Mouse (Mus musculus) MEL-GATA-1-ER (cell line): ENCODE results near the gene 2410002F23Rik.
A peak's percentile ranks its signal among the peaks of the same experiment; 100 is the strongest.
"Not testable (repeated sequence)": the region's sequence is repeated elsewhere in the genome, so short reads cannot be mapped to it uniquely, and the experiment has no call there.

Experiments used
- DNase-seq: peaks from one replicate; pipeline ENCODE4 v3.0.0-alpha.2; 2012; ENCODE audit warnings: low read depth; ENCODE audit errors: extremely low read depth

Gene 2410002F23Rik

DNA sequence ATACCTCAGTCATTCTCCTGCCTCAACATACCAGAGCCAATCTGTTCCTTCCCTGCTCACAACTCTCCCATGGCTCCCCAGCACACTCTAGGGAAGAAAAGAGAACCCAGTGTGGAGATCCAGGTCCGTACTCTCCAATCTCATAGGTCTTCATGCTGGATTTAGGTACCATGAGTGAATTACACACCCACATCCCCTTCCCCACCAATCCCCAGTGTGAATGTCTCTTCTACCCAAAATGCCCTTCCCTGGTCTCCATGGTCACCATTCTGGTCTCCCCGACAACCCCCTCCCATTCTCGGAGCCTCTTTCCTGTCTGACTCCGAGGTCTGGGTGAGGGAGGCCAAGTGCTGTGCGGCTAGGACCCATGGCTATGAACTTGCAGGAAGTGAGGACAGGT is 14.6 kb downstream of the 2410002F23Rik start, which contains the start of gene Gm15517:
TSS of gene Gm15517 (plus strand) at position 301 of the 400 bp plus-strand sequence.
- DNase-seq: no peak

DNA sequence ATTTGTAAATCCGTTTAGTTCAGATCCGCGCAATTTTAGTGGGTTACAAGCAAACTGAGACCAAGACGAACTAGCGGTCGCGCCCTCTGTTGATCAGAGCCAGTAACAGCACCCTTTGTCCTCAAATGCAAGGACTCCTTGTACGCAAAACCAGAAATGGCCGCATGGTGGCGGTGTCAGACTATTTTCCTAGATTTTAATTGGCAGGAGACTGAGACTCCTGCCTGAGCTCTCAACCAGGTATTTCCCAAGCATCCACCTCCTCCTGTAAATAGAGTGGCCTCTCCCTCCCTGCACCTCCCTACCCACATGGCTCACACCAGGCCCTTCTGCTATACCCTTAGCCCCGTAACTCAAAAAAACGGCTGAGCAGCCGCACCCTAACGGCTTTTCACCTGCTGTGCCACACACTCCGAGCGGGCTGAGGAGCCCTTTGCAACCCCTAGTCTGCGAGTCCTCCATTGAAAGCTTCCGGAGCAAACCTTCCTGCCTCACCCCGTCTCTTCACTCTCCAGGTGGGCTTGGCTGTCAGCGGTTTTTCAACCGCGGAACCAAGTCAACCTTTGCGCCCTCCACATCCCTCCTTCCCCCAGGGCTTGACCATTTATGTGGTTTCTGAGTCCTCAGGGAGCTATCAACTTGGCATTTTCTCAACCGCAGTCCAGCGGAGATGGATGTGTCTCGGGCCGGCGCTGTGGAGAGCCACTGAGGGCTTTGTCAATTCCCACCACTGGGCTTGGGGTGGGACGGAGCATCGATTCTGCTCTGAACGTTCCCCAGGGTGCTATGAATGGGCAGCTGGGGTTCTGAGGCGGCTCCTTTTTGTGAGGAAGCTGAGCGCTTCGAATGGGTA is 16.5 kb downstream of the 2410002F23Rik start:
- DNase-seq: peak; percentile 53

DNA sequence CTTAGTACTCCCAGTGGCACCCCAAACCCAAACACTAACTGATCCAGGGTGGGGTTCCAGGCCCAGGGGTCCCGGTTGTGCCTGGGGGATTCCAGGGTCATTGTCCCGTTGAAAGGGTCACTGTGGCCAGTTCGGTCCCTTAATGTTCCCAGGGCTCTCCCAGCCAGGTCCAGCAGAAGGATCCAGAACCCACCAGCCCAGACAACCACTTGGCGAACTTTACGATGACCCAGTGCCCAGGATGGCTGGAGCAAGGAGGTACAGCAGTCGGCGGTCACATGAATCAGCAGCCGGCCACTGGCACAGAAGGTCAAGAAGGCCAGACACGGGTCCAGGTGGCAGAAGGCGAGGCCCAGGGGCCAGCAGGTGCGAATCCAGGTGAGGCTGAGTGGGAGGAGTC is 21.6 kb downstream of the 2410002F23Rik start:
- DNase-seq: no peak

DNA sequence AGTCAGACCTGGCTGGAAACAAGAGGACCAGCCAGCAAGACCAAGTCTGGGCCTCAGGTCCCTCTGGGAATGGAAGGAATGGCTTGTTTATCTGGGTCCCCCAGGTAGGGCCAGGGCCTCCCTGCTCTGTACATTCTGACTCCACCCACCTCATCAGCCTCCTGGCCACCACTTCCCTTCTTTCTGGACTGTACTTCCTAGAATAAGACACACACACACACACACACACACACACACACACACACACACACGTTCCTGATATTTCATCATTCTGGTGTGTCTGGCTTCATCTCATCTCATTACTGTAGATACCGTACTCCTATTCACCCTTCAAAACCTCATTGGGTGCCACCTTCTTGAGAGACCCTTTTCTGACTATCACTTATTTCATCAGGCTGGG is 22.9 kb downstream of the 2410002F23Rik start:
- no peak for DNase-seq

DNA sequence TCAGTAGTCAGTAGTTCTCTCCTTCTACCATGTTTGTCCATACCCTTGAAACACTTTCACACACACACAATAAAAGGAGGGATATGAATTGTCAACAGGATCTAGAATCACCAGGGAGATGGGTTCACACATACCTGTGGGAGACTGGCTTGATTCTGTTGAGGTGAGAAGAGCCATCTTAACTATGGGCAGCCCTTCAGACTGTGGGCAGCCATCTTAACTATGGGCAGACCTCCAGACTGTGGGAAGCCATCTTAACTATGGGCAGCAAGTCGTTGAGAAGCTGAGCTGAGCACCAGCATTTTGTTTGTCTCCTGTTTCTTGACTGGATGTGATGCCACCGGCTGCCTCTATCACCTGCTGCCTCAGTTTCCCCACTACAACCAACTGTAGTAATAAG is 24.8 kb downstream of the 2410002F23Rik start:
- peak; percentile 49 for DNase-seq

DNA sequence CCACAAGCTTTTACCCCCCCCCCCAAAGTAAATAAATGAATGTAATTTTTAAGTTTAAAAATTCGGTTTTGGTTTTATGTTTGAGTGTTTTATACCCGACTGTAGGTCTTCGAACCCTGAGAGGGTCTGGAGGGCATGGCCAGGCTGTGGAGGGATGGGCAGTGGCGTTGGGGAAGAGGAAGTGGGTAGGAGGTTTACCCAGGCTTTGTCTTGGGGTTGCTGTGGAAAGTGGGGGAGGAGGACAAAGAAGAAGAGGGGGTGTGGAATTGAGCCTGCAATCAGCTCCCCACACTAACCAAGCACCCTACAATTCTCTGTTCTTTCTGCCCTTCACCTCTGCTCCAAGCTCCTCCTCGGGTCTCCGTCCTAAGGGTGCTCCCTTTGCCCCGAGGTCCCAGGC is 26.0 kb downstream of the 2410002F23Rik start:
- DNase-seq: no peak

DNA sequence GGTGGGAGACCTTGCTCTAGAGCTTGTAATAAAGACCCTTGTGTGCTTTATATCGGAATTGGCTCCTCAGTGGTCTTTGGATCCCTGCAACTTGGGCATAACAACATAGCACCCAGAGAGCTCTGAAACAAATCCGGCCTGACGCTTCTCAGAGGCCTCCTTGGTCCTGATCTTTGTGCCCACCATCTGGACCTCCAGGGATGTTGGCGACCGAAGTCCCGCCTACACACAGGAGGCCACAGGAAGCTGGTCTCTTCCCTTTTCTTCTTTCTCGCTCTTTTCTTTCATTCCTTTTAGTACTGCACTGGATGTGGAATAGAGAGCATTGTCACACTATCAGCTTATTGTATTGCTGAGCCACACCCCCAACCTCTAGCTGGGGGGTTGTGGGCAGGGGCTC is 26.9 kb downstream of the 2410002F23Rik start:
- no peak for DNase-seq

DNA sequence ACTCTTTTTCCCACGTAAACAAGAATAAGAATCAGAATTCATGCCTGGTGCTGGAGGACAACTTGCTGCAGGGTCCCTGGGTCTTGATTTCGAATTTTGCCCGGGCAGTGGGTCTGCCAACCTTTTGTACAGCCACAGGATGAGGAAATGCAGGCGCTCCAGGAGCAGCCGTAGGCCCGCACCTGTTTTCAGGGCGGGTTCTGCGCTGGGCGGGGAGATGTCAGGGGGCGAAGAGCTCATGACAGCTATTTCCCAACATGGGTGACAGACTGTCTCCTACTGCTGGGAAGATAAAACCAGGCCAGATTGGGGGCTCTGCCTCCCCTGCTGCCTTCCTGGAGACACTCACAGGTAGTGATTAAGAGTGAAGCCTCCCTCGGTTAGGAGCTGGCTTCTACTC is 27.6 kb downstream of the 2410002F23Rik start:
- no peak for DNase-seq

DNA sequence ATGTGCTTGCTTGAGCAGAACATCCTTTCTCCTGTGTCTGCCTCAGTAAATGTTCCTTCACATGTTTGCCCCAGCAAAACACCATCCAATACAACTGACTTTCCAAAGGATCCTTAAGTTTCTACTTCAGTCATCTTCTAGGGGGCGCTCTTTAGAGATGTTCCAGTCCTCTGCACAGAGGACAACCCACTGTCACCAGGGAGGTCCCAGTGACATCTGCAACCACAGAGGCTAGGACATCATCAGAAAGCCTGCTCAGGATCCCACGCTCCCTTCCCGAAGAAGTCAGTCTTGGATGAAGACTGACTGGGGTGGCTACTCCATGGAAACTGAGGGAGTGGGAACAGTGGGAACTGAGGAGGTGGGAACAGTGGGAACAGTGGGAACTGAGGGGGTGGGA is 29.0 kb downstream of the 2410002F23Rik start:
- no peak for DNase-seq

DNA sequence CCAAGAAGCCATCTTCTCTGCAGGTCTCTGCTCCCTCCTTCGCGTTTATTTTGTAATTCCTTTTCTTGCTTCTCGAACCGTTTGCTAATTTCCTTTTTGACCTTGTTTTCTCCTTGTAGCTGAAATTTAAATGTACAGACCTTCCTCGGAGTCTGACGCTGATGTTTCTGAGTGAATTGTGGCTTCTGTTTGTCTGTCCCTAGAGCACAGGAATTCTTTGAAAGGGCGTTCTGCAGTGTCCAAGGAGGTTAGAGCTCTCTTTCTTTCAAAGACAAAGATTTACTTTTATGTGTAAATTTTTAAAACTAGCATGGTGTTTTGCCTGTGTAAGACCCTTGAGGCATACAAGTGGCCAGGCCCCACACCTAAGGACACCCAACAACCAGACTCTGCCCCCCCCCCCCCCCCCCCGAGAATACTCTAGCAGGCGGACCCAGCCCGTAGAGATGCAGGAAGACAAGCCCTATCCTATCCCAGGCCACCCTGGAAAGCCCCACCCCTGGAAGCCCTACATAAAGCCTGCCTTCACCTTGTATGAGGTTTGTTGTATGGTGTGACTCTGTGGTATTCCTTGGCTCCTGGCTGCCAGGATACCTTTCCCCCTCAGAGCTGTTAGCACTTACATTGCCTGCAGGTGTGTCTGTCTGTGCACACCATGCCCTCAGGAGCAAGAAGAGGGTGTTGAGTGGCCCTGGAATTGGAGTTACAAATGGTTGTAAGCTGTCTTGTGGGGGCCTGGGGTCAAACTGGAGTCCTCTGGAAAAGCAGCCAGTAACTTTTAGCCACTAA is 30.1 kb downstream of the 2410002F23Rik start:
- DNase-seq: no peak

DNA sequence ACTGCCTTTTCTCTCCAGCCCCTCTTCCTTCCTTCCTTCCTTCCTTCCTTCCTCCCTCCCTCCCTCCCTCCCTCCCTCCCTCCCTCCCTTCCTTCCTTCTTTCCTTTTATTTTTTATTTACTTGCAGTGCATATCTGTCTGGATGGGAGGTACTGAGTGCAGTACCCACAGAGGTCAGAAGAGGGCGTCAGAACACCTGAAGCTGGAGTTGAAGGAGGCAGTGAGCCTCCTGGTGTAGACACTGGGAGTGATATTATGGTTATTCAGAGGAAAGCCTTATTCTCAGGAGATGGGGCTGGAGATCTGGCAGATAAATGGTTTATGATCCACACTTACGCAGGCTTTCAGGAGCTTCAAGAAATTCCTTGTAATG is 30.7 kb downstream of the 2410002F23Rik start:
- DNase-seq: peak; percentile 52

DNA sequence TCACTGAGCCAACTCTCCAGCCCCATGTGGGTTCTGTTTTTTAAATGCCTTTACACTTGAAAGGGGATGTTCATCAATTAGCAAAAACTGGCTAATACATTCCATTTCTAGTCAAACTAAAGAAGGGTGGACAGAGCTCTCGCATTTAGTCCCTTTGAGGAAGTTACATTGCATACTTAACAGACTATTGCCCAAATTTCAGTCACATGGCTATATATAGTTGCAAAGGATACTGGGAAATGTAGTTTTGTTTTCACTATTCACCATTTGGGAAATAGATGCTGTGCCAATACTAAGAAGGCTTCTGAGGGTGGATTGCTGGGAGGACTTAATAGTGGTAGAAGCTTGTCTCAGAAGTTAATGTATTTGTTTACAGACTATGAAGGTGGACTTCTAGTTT is 34.4 kb downstream of the 2410002F23Rik start:
- DNase-seq: no peak

DNA sequence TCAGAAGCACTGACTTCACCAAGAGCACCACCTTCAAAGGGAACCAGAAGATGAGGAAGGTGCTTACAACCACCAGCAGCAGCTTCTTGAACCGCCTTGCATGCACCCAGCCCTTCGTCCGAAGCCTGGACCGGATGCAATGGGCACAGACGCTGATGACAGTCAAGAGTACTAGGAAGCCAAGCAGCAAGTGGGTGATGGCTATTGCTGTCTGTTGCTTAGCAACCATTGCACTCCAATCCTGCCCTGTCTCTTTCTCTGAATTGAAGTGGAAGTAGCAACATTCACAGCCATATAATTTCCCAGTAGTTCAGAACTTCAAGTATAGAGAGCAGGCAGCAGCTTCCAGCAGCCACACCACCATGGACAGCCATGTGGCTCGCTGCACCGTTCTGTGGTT is 35.1 kb downstream of the 2410002F23Rik start:
- no peak for DNase-seq

DNA sequence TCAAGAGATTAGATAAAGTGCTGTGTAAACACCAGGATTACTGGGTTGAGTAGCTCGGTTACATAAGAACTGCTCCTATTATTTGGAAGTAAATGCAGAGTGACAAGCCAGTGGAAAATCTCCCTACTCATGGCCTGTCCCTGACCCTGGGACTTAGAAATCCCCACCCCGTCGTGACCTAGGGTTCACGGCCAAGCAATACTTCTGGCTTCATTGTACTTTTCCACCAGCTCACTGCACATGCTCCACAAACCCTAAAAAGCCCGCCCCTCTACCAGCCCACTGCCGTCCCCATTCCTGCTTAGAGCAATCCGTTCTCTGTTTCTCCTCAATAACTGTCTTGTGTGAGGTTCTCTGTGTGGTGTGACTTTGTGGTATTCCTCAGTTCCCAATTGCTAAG is 41.2 kb downstream of the 2410002F23Rik start:
- no peak for DNase-seq

DNA sequence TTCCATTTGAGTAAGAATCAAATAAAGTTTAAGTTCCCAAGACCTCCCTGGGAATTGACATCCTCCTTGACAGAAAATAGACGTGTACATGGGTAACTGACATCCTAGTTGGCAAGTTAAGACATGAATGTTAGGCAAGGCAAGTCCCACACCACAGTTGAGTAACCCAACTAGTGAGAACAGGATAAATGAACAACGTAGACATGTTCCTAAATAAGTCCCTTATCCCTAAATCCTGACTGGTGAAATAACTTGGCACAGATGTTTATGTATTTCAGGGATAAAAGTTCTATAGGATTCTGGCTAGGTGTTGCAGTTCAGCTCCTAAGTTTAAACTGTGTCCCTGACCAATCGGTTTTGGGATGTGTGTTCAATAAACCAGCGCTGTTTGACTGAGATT is 44.5 kb downstream of the 2410002F23Rik start:
- DNase-seq: no peak

DNA sequence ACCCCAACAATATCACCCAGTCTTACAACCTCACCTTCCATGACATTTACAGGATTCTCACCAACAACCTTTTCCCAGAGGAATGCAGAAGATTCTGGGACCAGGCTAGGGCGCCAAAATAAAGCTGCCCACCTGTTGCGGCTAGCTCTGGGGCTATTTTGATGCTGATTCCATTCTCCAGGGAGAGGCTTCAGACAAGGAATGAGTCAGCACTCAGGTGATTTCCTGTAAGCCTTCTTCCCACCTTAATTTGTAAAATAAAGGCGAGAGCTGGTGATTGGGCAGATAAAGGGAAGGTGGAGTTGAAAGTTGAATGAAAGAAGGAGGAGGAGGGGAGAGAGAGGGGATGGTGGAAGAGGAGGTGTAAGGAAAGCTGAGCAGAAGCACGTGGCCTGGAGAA is 44.9 kb downstream of the 2410002F23Rik start:
- no peak for DNase-seq

DNA sequence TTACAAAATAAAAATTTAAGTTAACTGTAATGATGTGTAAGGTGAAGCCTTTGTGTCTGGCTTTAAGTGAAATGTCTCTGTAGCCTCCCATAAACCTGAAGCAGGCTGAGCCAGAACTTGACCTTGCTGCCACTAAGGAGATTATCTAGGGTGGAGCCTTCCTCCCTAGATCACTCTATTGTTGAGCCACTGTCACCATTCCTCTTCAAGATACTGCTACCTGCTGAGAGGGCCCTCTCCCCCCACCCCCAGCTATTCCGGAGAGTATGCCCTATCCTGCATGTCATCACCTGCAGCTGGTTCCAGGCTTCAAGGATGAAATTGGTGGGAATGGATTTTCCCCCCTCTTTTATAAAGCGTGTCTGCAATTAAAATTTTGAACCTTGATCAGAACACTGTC is 51.0 kb downstream of the 2410002F23Rik start:
- not testable (repeated sequence) for DNase-seq
